Comparison of ENCODE assay signal across 8 mouse cellular contexts in genomic region chr4:45549514-45549913, GRCm38 (mm10). TPM values are rescaled to one million over a fixed set of nuclear protein-coding genes. Genes with fewer than 3 reads are reported as not detected.
DNase-seq lines count a peak whose midpoint lies in the region; TF ChIP-seq lines count a peak whose summit lies in the region.

No protein-coding gene starts in this region.

- no peak overlapping the region for H3K4me3 ChIP-seq in thymus, adult 2 months (ENCODE audit: control insufficient read depth, insufficient read depth, low read length)

- no peaks in the 10 kb centered on the region for H3K36me3 ChIP-seq in thymus, adult 2 months (ENCODE audit: control insufficient read depth, insufficient read depth, low read length)

- DNase-seq in gastrocnemius, postnatal 14 days, result peak; percentile 25
- DNase-seq in gastrocnemius, adult 8-10 months (ENCODE audit: low spot score in 2 of 2), result no peak
- DNase-seq in thymus, postnatal 0 days (ENCODE audit: low spot score), result peak; percentile 9
- no peak for DNase-seq in thymus, adult 2 months
- DNase-seq in induced T-regulatory cell, adult 2 months (ENCODE audit: low read depth), result peak; percentile 7
- DNase-seq in retina, postnatal 1 day, result peak; percentile 50
- no peak for DNase-seq in frontal cortex, adult 2 months (ENCODE audit: extremely low spot score in 1 of 2, low spot score in 1 of 2)
- DNase-seq in right cerebral cortex, adult 18-20 months, result no peak

- WGBS in thymus, adult 2 months, result 74% methylated on average over 5 of the region's 5 CpGs

- H3K4me1 ChIP-seq in thymus, adult 2 months (replicated peaks; ENCODE audit: control insufficient read depth, insufficient read depth, low read length), result no peaks in the 10 kb centered on the region

- no peak for TF ChIP-seq CTCF in thymus, adult 2 months (IDR thresholded peaks at IDR 0.05; ENCODE audit: borderline replicate concordance, control insufficient read depth, extremely low read depth, insufficient read depth, low read length, poor library complexity)

- H3K27me3 ChIP-seq in thymus, adult 2 months (ENCODE audit: control insufficient read depth, insufficient read depth, low read length), result no peaks in the 10 kb centered on the region

- TF ChIP-seq POLR2A in thymus, adult 2 months (IDR thresholded peaks at IDR 0.05; ENCODE audit: control insufficient read depth, extremely low read depth, insufficient read depth, low read length, poor library complexity), result no peak

- intact Hi-C loops in gastrocnemius, postnatal 14 days (cut with DNase I; ENCODE audit: low total_unique reads), result no loop called here

- no peak overlapping the region for H3K27ac ChIP-seq in thymus, adult 2 months (ENCODE audit: control insufficient read depth, insufficient read depth, low read length)

RNA-seq across cellular contexts. Expression of gene Shb, which starts 17.2 kb away (rescaled TPM):
- total RNA-seq in gastrocnemius, postnatal 14 days (2021), result 1 to 10 TPM; 6.7 to 7.8 TPM
- 1 to 10 TPM; 4.1 to 8.8 (median 6.6) TPM for total RNA-seq in gastrocnemius, adult 8-10 months (2022)
- 3.9 and 4.7 TPM in 2 replicates for polyA plus RNA-seq in thymus, postnatal 0 days (2015; fragmentation: Nextera tagmentation; extraction: Ambion mirVana)
- polyA plus RNA-seq in thymus, adult 2 months (2012; rRNA removed), result 12.0 and 14.5 TPM in 2 replicates
- polyA plus RNA-seq in frontal cortex, adult 2 months (2012; rRNA removed), result 16.0 and 20.0 TPM in 2 replicates

Comparison
In these comparisons a context has a peak if more than half of its experiments do, and no peak if none do; other contexts are left out.
1. DNase-seq: peak in gastrocnemius, postnatal 14 days (single experiment), thymus, postnatal 0 days (single experiment), induced T-regulatory cell, adult 2 months (single experiment) and retina, postnatal 1 day (single experiment); none in gastrocnemius, adult 8-10 months (0 of 2), thymus, adult 2 months (single experiment), frontal cortex, adult 2 months (0 of 2) and right cerebral cortex, adult 18-20 months (single experiment).